Mouse (Mus musculus) hindbrain, embryonic 10.5 days (tissue): ENCODE data around the gene Ppih. TPM values are rescaled to one million over a fixed set of nuclear protein-coding genes. Genes with fewer than 3 reads are reported as not detected.

Source experiments
- DNase-seq: peaks from one replicate; pipeline ENCODE4 v3.0.0-alpha.2; 2017; ENCODE audit warnings: low spot score
- H3K27ac ChIP-seq: fragments of 300-500 bp; sonication (generic); 2 replicates; pipeline ENCODE4 v1.5.1; 2016; ENCODE audit warnings: mild to moderate bottlenecking, moderate library complexity
- H3K27me3 ChIP-seq: fragments of 300-500 bp; sonication (generic); 2 replicates; pipeline ENCODE4 v1.6.1; 2016; ENCODE audit warnings: mild to moderate bottlenecking; ENCODE audit not compliant: poor library complexity, insufficient read depth, severe bottlenecking
- H3K36me3 ChIP-seq: fragments of 300-500 bp; sonication (generic); 2 replicates; pipeline ENCODE4 v1.6.1; 2016; ENCODE audit warnings: mild to moderate bottlenecking, moderate library complexity
- H3K4me1 ChIP-seq: fragments of 300-500 bp; sonication (generic); replicated peaks from 2 replicates; pipeline ENCODE4 v1.6.1; 2016; ENCODE audit warnings: mild to moderate bottlenecking
- H3K4me3 ChIP-seq: fragments of 300-500 bp; sonication (generic); 2 replicates; pipeline ENCODE4 v1.5.1; 2016; ENCODE audit warnings: mild to moderate bottlenecking, moderate library complexity
- H3K9me3 ChIP-seq: fragments of 300-500 bp; sonication (generic); 2 replicates; pipeline ENCODE4 v1.6.1; 2016; ENCODE audit warnings: mild to moderate bottlenecking, moderate library complexity
- WGBS: fragments of 180-500 bp; shearing (Covaris S2); methylation state at CpG from one replicate; pipeline ENCODE4 v1.1.7; 2016; 5-methylcytosine and 5-hydroxymethylcytosine counted together
- polyA plus RNA-seq: library from polyadenylated mRNA; unstranded; fragments of >200 nt; fragmentation: Nextera tagmentation; extraction: Ambion mirVana; gene quantifications from 2 replicates; pipeline ENCODE4 v1.2.1, GENCODE M21; 2016

Ppih gene
- polyA plus RNA-seq, 1 experiment from 2014 or later = 124 TPM

DNA sequence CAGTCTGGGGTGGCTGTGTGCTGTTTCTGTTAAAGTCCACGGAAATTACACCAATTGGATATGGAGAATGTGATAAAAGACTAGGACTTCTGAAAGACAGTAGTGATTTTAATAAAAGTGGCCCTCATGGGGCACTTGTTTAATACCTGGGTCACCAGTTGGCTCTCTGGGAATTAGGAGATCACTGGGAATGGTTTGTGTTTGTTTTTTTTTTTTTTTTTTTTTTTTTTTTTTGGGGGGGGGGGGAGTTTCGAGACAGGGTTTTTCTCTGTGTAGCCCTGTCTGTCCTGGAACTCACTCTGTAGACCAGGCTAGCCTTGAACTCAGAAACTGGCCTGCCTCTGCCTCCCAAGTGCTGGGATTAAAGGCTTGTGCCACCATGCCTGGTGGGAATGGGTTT lies 44.6 kb downstream of the Ppih start:
- no peaks in the 10 kb centered on the region for H3K4me1 ChIP-seq
- H3K36me3 ChIP-seq = peaks cover 99% of the 10 kb centered on the region
- no peak overlapping the region for H3K4me3 ChIP-seq
- DNase-seq = no peak
- no peaks in the 10 kb centered on the region for H3K27me3 ChIP-seq
- no peak overlapping the region for H3K27ac ChIP-seq
- no peaks in the 10 kb centered on the region for H3K9me3 ChIP-seq
- 77% methylated on average over 2 of the region's 2 CpGs for WGBS

DNA sequence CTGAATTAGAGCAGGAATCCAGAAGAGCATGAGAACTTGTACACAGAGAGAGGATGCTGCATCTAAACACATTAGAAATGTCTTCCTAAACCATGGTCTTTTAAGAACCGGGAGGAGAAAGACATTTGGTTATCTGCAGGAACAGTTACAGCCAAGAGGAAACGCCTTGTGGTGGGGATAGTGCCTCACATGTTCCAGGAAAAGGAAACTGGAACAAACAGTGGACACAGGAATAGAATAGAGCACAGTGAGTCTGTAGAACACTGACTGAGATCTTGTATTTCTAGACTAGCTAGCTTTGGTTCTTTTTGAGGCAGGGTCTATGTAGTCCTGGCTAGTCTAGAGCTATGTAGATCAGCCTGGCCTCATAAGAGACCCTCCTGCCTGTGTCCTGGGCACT lies 45.1 kb downstream of the Ppih start:
- H3K27ac ChIP-seq = no peak overlapping the region
- peaks cover 99% of the 10 kb centered on the region for H3K36me3 ChIP-seq
- no peaks in the 10 kb centered on the region for H3K4me1 ChIP-seq
- H3K4me3 ChIP-seq = no peak overlapping the region
- no peak for DNase-seq
- H3K27me3 ChIP-seq = no peaks in the 10 kb centered on the region
- H3K9me3 ChIP-seq = no peaks in the 10 kb centered on the region
- 85% methylated on average over 2 of the region's 2 CpGs for WGBS

DNA sequence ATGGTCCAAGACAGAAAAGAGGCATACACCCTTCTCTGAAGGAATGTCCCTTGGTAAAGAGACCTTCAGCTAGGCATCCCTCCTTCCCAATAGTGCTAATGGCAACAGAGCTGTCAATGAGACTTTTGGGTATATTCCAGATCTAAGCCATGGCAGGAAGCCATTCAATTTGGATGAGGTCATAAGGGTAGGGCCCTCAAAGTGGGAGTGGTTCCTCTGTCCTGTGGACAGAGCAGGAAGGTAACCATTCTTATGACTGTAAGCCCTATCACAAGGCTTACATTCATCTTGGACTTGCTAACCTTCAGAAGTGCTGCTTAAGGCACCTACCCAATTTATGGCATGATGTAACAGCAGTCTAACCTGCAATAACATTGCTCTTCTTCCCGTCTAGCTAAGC lies 45.7 kb downstream of the Ppih start:
- no peaks in the 10 kb centered on the region for H3K9me3 ChIP-seq
- H3K36me3 ChIP-seq = peaks cover 99% of the 10 kb centered on the region
- H3K27me3 ChIP-seq = no peaks in the 10 kb centered on the region
- H3K4me1 ChIP-seq = no peaks in the 10 kb centered on the region
- DNase-seq = no peak
- H3K4me3 ChIP-seq = no peak overlapping the region
- WGBS = 89% methylated on average over 1 of the region's 1 CpGs
- H3K27ac ChIP-seq = no peak overlapping the region

DNA sequence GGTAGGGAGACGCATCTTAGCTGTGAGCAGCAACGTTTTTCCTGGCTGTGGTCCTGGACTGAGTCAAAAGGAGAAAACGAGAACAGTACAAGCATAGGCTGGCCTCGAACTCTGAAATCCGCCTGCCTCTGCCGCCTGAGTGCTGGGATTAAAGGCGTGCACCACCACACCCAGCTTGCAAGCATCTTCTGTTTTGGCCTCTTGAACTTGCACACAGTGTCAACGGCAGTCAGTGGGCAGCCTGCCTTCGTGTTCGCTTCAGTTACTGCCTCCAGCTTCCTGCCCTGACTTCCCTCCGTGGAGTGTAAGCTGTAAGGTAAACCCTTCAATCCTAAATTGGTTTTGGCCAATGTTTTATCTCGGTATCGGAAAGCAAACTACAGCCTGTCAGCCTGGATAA lies 53.7 kb downstream of the Ppih start:
- Histone ChIP-seq H3K4me3 (no peak overlapping the region), H3K27me3 (no peaks in the 10 kb centered on the region), H3K27ac (no peak overlapping the region), H3K4me1 (no peaks in the 10 kb centered on the region), H3K9me3 (no peaks in the 10 kb centered on the region), H3K36me3 (peaks cover 27% of the 10 kb centered on the region)
- DNase-seq = no peak
- 80% methylated on average over 13 of the region's 13 CpGs for whole genome bisulfite sequencing

DNA sequence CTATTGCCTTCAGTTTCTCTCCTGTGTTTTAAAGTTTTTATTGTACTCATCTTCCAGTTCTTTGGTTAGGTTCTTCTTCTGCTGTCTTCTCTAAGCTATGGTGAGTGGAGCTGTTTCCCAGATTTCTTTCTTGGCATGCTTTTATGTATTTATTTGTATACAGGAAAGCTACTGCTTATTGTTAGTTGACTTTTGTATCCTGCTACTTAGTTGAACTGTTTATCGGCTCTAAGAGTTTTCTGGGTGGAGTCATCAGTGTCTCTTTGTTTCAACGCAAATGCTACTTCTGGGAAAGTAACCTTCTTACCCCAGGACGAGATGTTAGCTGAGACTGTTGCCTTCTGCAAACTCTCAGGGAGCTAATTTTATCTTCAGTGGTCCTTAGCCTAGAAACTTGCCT lies 56.9 kb downstream of the Ppih start:
- Histone ChIP-seq H3K27ac (no peak overlapping the region), H3K4me3 (no peak overlapping the region), H3K9me3 (no peaks in the 10 kb centered on the region), H3K36me3 (no peaks in the 10 kb centered on the region), H3K27me3 (no peaks in the 10 kb centered on the region), H3K4me1 (peaks cover 15% of the 10 kb centered on the region; the same call in 1 of the 2 replicates)
- no peak for DNase-seq
- WGBS = 85% methylated on average over 3 of the region's 3 CpGs

DNA sequence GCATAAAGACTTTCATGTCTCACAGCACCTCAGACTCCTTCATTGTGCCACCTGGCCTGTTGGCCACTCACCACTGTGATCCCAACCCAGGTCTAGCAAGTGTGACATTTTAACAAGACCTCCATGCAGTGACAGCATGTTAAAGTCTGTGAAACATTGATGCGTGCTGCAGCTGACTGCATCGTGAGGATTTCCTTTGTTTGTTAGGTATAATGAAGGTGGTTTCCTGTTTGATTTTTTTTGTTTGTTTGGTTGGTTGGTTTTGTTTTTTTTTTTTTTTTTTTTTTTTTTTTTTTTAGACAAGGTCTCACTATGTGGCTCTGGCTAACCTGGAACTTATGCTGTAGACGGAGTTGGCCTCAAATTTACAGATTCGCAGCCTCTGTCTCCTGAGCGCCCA lies 57.9 kb downstream of the Ppih start:
- Histone ChIP-seq H3K4me3 (no peak overlapping the region), H3K27ac (no peak overlapping the region), H3K27me3 (no peaks in the 10 kb centered on the region), H3K4me1 (peaks cover 15% of the 10 kb centered on the region; the same call in 1 of the 2 replicates), H3K36me3 (no peaks in the 10 kb centered on the region), H3K9me3 (no peaks in the 10 kb centered on the region)
- no peak for DNase-seq
- 93% methylated on average over 5 of the region's 5 CpGs for WGBS

DNA sequence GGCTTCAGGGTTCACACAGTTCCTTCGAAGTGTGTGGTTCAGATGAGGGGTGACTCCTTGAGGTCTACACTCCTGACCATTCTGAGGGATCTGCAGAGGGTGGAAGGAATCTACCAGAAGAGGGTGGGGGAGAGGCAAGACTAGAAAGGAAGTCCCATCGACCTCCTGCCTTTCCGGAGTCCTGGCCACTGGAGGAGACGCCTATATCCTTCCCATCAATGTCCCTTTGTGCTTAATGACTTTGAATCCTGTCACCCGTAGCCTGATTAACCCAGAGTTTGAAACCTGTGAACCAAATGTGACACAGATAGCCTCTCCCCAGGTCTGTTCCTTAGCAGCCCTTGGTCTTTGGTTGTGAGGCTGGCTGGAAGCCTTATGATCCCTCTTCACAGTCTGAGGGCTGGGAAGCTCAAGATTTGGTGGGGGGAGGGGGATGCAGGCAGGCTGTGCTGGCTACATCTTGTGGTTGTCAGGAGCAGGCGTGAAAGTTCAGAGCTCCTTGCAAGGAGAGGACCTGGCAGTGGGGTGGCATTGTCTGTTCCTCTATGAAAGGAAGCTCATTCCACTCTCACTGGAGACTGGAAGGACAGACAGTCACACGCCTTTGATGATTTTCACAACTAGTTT lies 59.1 kb downstream of the Ppih start:
- no peak for DNase-seq

DNA sequence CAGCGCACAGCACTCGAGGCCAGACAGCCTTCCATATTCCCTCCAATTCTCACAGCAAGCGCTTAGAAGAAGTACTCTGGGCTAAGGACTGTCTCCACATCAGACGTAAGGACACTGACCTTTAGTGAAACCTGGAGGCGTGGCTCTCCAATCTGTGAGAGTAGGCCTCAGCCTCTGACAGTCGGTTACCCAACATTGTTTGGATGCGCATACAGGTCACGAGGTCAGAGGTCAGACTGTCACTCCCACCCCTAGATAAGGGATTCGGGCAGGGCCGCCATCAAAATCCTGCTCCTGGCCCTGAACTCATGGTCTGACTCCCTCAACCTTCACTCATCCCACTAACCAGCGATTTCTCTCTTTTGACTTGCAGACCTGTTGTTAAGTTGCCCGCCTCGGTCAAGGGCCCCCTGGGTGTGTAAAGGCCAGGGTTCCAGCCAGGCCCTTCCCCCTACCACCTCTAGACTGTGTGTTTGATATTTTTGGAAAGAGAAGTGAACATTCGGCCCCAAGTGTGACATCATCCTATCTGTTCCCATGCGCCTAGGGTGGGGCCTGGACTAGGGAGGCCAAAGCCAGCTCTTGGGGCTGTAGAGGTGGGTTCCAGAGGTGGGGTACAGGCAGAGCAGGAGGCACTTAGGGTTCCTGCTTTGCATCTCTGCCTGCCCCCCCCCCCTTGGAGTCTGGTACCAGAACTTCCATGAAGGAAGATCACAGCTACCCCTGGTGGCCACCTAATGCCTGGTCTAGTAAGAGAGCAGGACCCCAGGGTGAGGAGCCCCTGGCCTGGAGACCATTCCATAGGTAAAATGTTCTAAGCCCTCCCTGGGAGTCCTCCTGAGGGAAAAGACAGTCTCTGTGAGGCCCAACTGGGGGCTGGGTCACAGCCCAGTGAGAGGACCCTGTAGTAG lies 60.7 kb downstream of the Ppih start:
- Histone ChIP-seq H3K36me3 (no peaks in the 10 kb centered on the region), H3K4me3 (no peak overlapping the region), H3K4me1 (peaks cover 40% of the 10 kb centered on the region), H3K27ac (no peak overlapping the region; the same call in 1 of the 2 replicates), H3K27me3 (no peaks in the 10 kb centered on the region), H3K9me3 (no peaks in the 10 kb centered on the region)
- WGBS = 77% methylated on average over 15 of the region's 15 CpGs
- no peak for DNase-seq

More for the DNA sequence above, 59.1 kb downstream of the Ppih start:
- H3K4me3 ChIP-seq = no peak overlapping the region
- no peak overlapping the region for H3K27ac ChIP-seq
- 59% methylated on average over 7 of the region's 7 CpGs for WGBS
- no peaks in the 10 kb centered on the region for H3K9me3 ChIP-seq
- H3K4me1 ChIP-seq = peaks cover 26% of the 10 kb centered on the region
- no peaks in the 10 kb centered on the region for H3K36me3 ChIP-seq
- no peaks in the 10 kb centered on the region for H3K27me3 ChIP-seq

DNA sequence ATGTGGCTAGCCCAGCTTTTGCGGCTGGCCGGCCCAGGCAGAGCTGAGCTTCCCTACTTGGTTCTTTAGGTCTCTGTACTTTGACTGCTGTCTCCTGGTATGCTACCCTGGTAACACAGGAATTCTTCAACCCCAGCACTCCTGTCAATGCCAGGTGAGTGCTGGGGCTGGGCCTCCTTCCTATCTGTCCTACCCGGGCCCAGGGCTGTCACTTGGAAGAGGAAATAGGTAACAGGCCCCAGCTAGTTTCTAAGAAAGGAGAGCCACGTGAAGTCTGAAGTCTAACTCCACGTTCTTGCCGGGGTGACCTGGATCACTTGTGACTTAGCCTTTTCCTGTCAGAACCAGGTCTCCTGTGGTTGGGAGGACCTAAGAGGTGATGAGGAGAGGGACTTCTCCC lies 63.3 kb downstream of the Ppih start:
- no peak for DNase-seq
- H3K27me3 ChIP-seq = no peaks in the 10 kb centered on the region
- H3K9me3 ChIP-seq = no peaks in the 10 kb centered on the region
- H3K27ac ChIP-seq = no peak overlapping the region; the same call in 1 of the 2 replicates
- H3K4me1 ChIP-seq = peaks cover 51% of the 10 kb centered on the region
- H3K36me3 ChIP-seq = no peaks in the 10 kb centered on the region
- no peak overlapping the region for H3K4me3 ChIP-seq
- 80% methylated on average over 6 of the region's 6 CpGs for WGBS

DNA sequence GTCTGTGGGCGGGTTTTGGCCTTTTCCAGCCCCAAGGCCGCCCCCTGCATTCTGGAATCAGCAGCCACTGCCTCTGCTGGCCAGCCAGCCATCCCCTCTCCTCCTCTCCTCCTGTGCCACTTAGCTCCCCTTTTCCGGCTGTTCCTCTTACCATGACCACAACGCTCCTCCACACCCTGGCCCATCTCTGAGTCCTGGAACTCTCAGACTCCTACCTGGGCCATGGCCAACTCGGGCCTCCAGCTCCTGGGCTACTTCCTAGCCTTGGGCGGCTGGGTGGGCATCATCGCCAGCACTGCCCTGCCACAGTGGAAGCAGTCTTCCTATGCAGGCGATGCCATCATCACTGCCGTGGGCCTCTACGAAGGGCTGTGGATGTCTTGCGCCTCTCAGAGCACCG lies 65.0 kb downstream of the Ppih start, which contains the start of gene Cldn19:
Gene Cldn19, plus strand, starts transcription at position 64 of the 400 bp plus-strand sequence.
- Histone ChIP-seq H3K4me1 (peaks cover 40% of the 10 kb centered on the region), H3K4me3 (no peak within 1 kb of the TSS), H3K36me3 (no peaks in the 10 kb centered on the region), H3K27ac (peak within 1 kb of the TSS; percentile 71), H3K27me3 (no peaks in the 10 kb centered on the region), H3K9me3 (no peaks in the 10 kb centered on the region)
- DNase-seq = no peak
- WGBS = 75% methylated on average over 12 of the region's 12 CpGs

DNA sequence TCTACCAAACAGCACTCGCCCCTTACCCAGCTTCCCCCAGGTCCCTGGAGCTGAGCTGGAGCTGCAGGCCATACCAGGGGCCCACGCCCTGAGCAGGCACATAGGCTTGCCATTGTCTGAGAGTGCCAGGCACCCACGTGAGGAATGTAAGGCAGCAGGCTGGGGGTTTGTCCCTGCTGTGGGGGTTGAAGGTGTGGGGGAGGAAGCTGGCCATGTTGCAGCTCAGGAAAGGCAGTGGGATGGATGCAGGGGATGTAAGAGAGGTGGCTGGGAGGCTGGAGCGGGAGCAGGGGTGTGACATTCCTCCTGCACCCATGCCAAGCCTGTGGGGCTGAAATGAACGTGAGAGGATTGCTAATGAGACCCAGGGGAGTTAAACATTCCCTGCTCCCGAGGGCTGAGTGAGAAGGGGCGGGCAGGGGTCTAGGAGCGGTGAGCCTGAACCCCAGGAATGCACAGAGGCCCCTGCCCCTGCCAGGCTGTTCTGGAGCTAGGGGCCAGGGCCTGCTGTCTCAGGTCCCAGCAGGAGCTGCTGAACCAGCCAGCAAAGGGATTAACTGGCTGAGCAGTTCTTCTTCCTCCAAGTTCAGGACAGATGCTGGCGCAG lies 66.2 kb downstream of the Ppih start:
- Histone ChIP-seq H3K4me3 (0 out of 2 replicates have a peak overlapping the region, but pooled peaks have one; percentile 16), H3K4me1 (peaks cover 36% of the 10 kb centered on the region), H3K36me3 (no peaks in the 10 kb centered on the region), H3K27ac (peak overlapping the region; percentile 71), H3K9me3 (no peaks in the 10 kb centered on the region), H3K27me3 (no peaks in the 10 kb centered on the region)
- 33% methylated on average over 9 of the region's 9 CpGs for WGBS
- DNase-seq = no peak

DNA sequence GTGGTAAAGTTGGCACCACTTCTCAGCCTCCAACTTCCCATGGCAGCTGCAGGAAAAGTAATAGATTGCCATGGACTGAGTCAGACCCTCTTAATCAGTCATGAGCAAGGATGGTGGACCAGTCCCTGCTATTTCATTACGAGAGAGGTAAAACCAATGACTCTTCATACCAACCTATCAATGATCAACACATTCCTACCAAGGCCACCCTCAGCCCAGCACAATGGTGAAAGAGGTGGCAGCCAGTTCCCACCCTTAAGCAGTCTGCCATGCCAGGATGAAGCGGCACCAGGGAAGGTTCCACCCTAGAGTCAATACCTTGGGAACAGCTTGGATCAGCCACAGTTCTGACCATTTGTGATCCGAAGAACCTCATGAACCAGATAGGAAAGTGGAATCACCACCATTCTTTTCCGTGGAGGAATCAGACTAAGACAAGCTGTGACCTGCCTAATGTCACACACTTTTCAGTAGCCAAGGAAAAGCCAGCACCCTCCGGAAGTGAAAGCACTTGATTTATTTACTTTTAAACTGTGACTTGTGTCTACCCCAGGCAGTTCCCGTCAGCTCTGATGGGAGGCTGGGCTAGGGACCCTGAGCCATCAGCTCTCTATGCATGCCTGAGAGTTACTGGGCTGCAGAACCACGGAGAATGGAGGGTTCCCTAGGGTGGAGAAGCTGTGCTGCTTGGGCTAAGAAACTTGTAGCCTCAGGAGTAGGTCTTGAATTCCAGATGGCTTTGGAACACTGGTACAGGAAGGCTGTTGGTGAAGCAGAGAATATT lies 68.1 kb downstream of the Ppih start:
- WGBS = 71% methylated on average over 7 of the region's 7 CpGs
- Histone ChIP-seq H3K4me1 (peaks cover 43% of the 10 kb centered on the region), H3K9me3 (no peaks in the 10 kb centered on the region), H3K27ac (no peak overlapping the region), H3K36me3 (peaks cover 10% of the 10 kb centered on the region; the same call in 1 of the 2 replicates), H3K27me3 (no peaks in the 10 kb centered on the region), H3K4me3 (no peak overlapping the region)
- no peak for DNase-seq
